Mouse (Mus musculus): ENCODE data around the gene Galc. TPM values are rescaled to one million over a fixed set of nuclear protein-coding genes. Genes with fewer than 3 reads are reported as not detected.
"Not testable (repeated sequence)": the region's sequence is repeated elsewhere in the genome, so short reads cannot be mapped to it uniquely, and the experiment has no call there.

Galc gene
- polyA plus RNA-seq, 1 experiment from 2014 or later: 3.4 TPM

DNA sequence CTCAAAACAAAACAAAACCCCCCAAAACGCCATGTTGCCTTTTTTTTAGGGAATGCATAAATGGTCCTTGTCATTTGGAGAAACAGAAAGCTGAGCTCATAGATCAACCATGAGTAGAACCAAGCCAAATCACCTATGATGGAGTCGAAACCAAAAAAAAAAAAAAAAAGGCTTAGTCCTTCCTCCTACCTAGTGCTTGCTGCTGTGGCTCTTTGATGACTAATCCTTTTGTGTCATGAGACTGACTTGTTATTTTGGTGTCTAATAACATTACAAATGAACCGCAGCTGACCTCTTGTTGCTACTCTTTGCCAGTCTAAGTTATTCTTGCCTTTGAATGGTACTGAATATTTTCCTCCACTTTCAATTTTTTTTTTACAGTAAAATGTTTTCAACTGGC lies 9.6 kb downstream of the Galc start:
- Histone ChIP-seq H3K9ac (no peak overlapping the region), H3K27ac (no peak overlapping the region), H3K4me2 (no peak overlapping the region), H3K4me3 (no peak overlapping the region), H3K4me1 (no peaks in the 10 kb centered on the region), H3K9me3 (replicated peaks) (no peaks in the 10 kb centered on the region), H3K36me3 (0 out of 2 replicates have a peak, but pooled peaks cover 4% of the 10 kb centered on the region), H3K27me3 (replicated peaks) (no peaks in the 10 kb centered on the region)
- WGBS (ENCODE audit: insufficient replicate concordance): 50% methylated on average over 3 of the region's 3 CpGs
- no peak for ATAC-seq

DNA sequence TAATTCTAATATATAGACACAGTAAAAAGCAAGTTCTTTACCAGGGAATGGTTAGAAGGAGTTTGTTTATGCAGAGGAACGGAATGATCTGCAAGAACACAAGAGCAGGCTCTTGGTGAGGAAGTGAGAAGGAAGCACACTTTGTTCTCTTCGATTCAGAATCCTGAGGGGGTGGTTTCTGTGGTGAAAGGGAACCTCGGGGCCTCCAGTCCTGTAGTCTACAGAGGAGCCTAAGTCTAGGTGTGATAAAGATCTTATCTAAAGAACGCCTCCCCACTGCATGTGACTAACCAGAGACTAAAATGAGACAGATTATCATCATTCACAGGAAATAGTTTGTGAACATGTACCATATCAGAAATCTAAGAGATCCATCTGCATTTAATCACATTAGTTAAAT lies 12.4 kb downstream of the Galc start:
- Histone ChIP-seq H3K27ac (no peak overlapping the region), H3K4me3 (no peak overlapping the region), H3K4me1 (no peaks in the 10 kb centered on the region), H3K9me3 (replicated peaks) (no peaks in the 10 kb centered on the region), H3K4me2 (no peak overlapping the region), H3K36me3 (0 out of 2 replicates have a peak, but pooled peaks cover 4% of the 10 kb centered on the region), H3K9ac (no peak overlapping the region), H3K27me3 (replicated peaks) (no peaks in the 10 kb centered on the region)
- no peak for ATAC-seq
- WGBS (ENCODE audit: insufficient replicate concordance): 17% methylated on average over 4 of the region's 4 CpGs

DNA sequence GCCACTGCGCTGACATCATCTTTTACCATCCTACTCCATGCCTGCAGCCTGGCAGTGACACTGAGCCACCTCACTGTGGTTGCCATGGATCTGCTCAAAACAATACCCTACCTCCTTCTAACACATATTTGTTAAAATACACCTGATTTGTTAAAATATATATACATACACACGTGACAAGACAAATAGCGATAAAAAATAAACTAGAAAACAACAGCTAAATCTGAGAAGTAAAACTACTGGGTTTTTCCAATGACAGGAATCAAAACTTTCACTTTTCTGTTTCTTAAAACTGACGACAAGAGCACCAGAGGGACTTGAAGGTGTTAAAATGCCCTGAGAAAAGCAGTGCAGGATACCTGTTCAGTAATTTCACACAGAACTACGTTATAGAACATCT lies 14.4 kb downstream of the Galc start:
- ATAC-seq: no peak
- H3K9me3 ChIP-seq (replicated peaks): no peaks in the 10 kb centered on the region
- no peaks in the 10 kb centered on the region for H3K36me3 ChIP-seq
- no peak overlapping the region for H3K4me2 ChIP-seq
- no peaks in the 10 kb centered on the region for H3K4me1 ChIP-seq
- no peaks in the 10 kb centered on the region for H3K27me3 ChIP-seq (replicated peaks)
- H3K9ac ChIP-seq: no peak overlapping the region
- H3K27ac ChIP-seq: no peak overlapping the region
- 79% methylated on average over 5 of the region's 5 CpGs for WGBS (ENCODE audit: insufficient replicate concordance)
- H3K4me3 ChIP-seq: no peak overlapping the region

DNA sequence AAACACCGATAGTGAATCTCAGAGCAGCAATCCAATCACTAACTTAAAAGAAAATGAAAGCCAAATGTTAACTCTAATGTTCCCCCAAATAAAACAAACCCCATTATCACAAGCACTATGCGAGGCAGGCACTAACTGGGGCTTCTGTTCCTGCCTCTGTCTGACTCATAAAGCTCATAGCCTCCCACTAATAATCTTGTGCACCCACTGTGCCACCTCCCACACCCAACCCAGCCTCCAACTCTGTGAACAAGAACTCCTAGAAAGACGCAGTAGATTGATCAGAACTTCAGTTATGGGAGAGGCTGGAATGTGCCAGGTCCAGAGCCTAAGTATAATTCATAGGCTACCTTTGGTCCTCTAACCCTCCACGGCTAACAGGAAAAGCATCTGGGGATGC lies 15.1 kb downstream of the Galc start:
- Histone ChIP-seq H3K4me1 (no peaks in the 10 kb centered on the region), H3K36me3 (no peaks in the 10 kb centered on the region), H3K27me3 (replicated peaks) (no peaks in the 10 kb centered on the region), H3K9me3 (replicated peaks) (no peaks in the 10 kb centered on the region), H3K4me3 (no peak overlapping the region), H3K9ac (no peak overlapping the region), H3K27ac (no peak overlapping the region), H3K4me2 (no peak overlapping the region)
- ATAC-seq: no peak
- WGBS (ENCODE audit: insufficient replicate concordance): 82% methylated on average over 4 of the region's 4 CpGs

DNA sequence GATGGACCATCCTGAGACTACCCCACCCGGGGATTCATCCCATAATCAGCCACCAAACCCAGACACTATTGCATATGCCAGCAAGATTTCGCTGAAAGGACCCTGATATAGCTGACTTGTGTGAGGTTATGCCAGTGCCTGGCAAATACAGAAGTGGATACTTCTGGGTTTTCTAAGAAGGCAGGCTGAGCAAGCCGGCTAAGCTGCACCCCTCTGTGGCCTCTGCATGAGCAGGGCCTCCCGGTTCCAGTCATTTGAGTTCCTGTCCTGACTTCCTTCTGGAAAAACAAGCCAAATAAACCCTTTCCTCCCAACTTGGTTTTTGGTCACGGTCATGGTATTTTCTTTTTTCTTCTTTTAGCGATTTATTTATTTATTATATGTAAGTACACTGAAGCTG lies 20.8 kb downstream of the Galc start:
- not testable (repeated sequence) for H3K4me1 ChIP-seq
- 57% methylated on average over 6 of the region's 6 CpGs for WGBS (ENCODE audit: insufficient replicate concordance)

DNA sequence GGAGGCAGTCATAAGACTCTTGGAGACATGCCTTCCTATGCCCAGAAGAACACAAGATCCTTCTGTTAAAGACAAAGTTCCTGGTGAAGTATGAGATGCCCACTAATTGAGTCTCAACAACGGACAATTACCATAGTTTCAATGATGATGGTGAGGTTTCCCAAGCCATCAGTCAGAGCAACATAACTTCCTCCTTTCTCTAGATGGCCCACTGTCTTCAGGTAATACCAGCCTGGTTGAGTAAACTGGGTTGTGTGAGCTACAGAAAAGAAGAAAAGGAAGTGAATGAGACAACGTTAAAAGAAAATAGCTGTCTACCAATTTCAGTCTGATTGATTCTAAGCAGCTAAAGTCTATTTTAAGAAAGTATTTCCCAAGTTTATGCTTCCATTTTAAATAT lies 32.2 kb downstream of the Galc start:
- no peaks in the 10 kb centered on the region for H3K27me3 ChIP-seq (replicated peaks)
- no peak overlapping the region for H3K4me2 ChIP-seq
- H3K9ac ChIP-seq: no peak overlapping the region
- H3K27ac ChIP-seq: no peak overlapping the region
- H3K4me1 ChIP-seq: no peaks in the 10 kb centered on the region
- ATAC-seq: no peak
- no peak overlapping the region for H3K4me3 ChIP-seq
- no peaks in the 10 kb centered on the region for H3K9me3 ChIP-seq (replicated peaks)
- peaks cover 6% of the 10 kb centered on the region for H3K36me3 ChIP-seq
- WGBS (ENCODE audit: insufficient replicate concordance): 41% methylated on average over 2 of the region's 2 CpGs

More for the DNA sequence above, 20.8 kb downstream of the Galc start:
- not testable (repeated sequence) for H3K9me3 ChIP-seq (replicated peaks); H3K9ac ChIP-seq; ATAC-seq; H3K27ac ChIP-seq; H3K4me2 ChIP-seq; H3K4me3 ChIP-seq; H3K27me3 ChIP-seq (replicated peaks); H3K36me3 ChIP-seq

DNA sequence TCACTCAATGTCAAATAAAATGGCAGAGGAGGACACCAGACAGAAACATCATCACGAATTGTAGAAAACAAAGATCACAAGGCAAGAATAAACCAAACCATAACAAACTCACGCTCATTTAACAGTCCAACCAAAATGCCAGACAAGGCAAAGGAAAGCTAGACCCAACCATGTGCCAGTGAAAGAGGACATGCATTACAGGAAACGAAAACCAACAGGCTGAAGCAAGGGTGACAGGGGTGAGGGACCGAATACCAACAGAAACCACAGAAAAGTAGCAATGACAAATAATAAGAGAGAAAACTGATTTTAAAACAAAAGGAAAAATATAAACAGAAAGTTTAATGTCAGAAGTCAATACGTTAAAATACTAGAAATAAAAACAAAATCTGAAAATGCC lies 36.0 kb downstream of the Galc start:
- Histone ChIP-seq H3K4me3 (no peak overlapping the region), H3K9ac (no peak overlapping the region), H3K36me3 (peaks cover 6% of the 10 kb centered on the region), H3K4me2 (no peak overlapping the region), H3K27me3 (replicated peaks) (no peaks in the 10 kb centered on the region), H3K27ac (no peak overlapping the region), H3K4me1 (no peaks in the 10 kb centered on the region), H3K9me3 (replicated peaks) (no peaks in the 10 kb centered on the region)
- WGBS (ENCODE audit: insufficient replicate concordance): 59% methylated on average over 5 of the region's 5 CpGs
- ATAC-seq: no peak

DNA sequence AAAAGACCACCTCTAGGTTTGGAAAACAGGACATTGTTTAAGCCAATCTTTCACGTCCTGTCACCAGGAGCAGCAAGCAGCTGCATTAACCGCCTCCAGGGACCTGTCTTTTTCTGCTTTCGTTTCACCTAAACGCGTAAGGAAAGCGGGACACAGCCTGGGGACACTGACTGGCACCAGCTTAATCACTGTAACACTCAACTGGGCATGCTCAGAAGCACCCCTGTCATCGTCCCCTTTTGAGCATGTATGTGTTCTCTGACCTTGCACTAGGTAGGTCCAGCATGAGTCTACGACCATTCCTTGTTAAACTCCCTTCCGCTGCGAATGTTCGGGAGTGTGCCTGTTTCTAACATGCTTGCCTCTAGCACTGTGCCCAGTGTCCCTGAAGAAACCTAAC lies 42.8 kb downstream of the Galc start:
- Histone ChIP-seq H3K4me1 (no peaks in the 10 kb centered on the region), H3K27ac (no peak overlapping the region), H3K9me3 (replicated peaks) (no peaks in the 10 kb centered on the region), H3K36me3 (no peaks in the 10 kb centered on the region; the same call in 1 of the 2 replicates), H3K4me2 (no peak overlapping the region), H3K27me3 (replicated peaks) (no peaks in the 10 kb centered on the region), H3K4me3 (no peak overlapping the region), H3K9ac (no peak overlapping the region)
- WGBS (ENCODE audit: insufficient replicate concordance): 71% methylated on average over 11 of the region's 11 CpGs
- ATAC-seq: no peak

DNA sequence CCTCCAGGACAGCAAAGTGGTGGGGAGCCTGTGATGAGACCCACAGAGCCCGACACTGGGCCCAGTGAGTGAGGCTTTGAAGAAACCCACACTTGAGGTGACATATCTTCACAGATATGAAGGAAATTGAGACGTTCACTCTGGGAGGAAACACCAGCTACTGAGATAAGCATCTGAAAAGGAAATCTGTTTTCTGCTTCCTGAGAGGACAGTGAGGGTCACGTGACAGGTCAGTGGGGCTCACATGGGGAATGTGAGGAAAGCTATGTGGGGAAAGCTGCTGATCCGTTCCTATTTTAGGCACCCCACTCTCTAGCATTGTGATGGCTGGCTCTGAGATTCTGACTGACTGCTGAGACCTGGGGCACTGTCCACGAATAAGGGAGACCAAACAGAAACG lies 43.7 kb downstream of the Galc start:
- Histone ChIP-seq H3K9me3 (replicated peaks) (no peaks in the 10 kb centered on the region), H3K4me2 (no peak overlapping the region), H3K4me3 (no peak overlapping the region), H3K4me1 (no peaks in the 10 kb centered on the region), H3K27ac (no peak overlapping the region), H3K9ac (no peak overlapping the region), H3K27me3 (replicated peaks) (no peaks in the 10 kb centered on the region), H3K36me3 (no peaks in the 10 kb centered on the region; the same call in 1 of the 2 replicates)
- WGBS (ENCODE audit: insufficient replicate concordance): 21% methylated on average over 6 of the region's 6 CpGs
- no peak for ATAC-seq

DNA sequence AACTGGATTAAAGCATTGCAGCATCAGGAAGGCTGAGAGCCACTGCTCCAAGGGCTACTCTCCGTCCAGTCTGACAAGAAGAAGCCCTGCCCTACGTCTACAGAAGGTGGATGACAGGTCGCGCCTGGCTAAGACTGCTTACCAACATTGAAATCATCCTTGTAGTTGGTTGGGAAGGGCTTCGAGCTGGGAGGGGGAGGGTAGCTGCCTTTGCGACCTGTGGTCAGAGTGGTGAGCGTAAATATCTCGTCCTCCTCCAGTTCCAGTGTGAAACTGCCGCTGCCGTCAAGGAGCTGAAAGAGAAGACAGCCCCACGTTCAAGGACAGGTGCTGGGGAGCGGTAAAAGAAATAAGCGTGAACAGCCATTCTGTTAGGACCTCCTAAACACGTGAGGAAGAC lies 45.1 kb downstream of the Galc start:
- no peak overlapping the region for H3K4me2 ChIP-seq
- no peaks in the 10 kb centered on the region for H3K9me3 ChIP-seq (replicated peaks)
- H3K27ac ChIP-seq: no peak overlapping the region
- no peaks in the 10 kb centered on the region; the same call in 1 of the 2 replicates for H3K36me3 ChIP-seq
- H3K27me3 ChIP-seq (replicated peaks): no peaks in the 10 kb centered on the region
- no peak overlapping the region for H3K4me3 ChIP-seq
- H3K9ac ChIP-seq: no peak overlapping the region
- no peaks in the 10 kb centered on the region for H3K4me1 ChIP-seq
- WGBS (ENCODE audit: insufficient replicate concordance): 45% methylated on average over 14 of the region's 14 CpGs
- no peak for ATAC-seq

DNA sequence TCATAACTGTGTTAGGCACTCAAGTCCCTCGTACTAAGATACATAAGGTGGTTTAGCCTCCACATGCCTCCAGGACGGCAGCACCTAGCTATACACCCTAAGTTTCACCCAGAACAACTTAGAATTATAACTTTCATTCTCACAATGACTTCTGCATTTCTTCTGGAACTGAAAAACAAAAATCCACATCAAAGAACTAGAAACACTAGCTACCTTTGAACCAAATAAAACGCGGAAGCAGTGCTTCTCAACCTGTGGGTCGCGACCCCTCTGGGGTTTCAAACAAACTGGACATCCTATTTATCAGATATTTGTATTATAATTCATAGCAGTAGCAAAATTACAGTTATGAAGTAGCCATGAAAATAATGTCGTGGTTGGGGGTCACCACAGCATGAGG lies 45.5 kb downstream of the Galc start:
- H3K4me3 ChIP-seq: no peak overlapping the region
- H3K4me1 ChIP-seq: no peaks in the 10 kb centered on the region
- ATAC-seq: no peak
- no peak overlapping the region for H3K4me2 ChIP-seq
- no peaks in the 10 kb centered on the region; the same call in 1 of the 2 replicates for H3K36me3 ChIP-seq
- H3K27me3 ChIP-seq (replicated peaks): no peaks in the 10 kb centered on the region
- H3K9ac ChIP-seq: no peak overlapping the region
- H3K9me3 ChIP-seq (replicated peaks): no peaks in the 10 kb centered on the region
- H3K27ac ChIP-seq: no peak overlapping the region
- WGBS (ENCODE audit: insufficient replicate concordance): 73% methylated on average over 7 of the region's 7 CpGs

DNA sequence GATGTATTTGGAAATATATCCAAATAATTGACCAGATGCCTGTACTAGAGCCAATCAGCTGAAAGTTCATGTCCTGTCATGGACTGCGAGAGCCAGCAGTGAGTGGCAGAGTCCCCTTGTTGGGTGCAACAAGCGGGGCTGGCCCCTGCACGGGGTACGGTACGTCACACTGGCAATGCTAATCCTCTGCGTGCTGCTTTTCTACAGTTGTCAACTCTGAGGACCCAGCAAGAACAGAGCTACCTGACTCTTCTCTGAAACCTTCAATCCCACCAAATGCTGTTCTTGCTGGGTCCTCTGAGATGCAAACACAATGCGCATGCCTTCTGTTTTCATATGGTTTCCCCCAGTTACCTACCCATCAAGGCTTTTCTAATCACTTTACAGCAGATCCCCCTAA lies 45.9 kb downstream of the Galc start:
- H3K4me3 ChIP-seq: no peak overlapping the region
- 81% methylated on average over 7 of the region's 7 CpGs for WGBS (ENCODE audit: insufficient replicate concordance)
- no peak overlapping the region for H3K4me2 ChIP-seq
- H3K9ac ChIP-seq: no peak overlapping the region
- H3K4me1 ChIP-seq: no peaks in the 10 kb centered on the region
- H3K27me3 ChIP-seq (replicated peaks): no peaks in the 10 kb centered on the region
- no peak for ATAC-seq
- H3K27ac ChIP-seq: no peak overlapping the region
- H3K9me3 ChIP-seq (replicated peaks): no peaks in the 10 kb centered on the region
- H3K36me3 ChIP-seq: no peaks in the 10 kb centered on the region; the same call in 1 of the 2 replicates

DNA sequence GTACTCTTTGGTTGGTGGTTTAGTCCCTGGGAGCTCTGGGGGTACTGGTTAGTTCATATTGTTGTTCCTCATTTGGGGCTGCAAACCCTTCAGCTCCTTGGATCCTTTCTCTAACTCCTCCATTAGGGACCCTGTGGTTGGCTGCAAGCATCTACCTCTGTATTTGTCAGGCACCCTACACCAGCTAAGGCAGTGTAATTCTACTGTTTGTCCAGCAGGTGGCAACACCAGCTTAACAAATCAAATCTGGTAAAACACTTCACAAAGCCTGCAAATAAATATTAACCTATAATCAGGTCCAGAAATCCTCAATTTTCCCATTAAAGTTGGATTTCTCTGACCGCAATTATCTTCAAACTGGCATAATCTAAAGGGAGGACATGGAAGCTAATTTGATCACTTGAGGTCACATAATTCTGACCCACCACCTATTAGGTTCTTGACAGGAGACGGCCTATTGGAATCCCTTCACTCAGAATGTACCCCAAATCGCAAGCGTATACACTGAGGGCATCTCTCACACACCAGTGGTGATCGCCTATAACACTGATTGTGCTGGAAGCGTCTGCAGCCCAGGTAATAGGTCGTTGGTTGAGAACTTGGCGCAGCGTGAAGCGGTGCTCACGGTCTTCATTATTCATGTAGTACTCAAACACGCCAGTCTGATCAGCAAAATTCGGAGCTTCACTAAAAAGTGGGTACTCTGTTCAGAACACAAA lies 46.6 kb downstream of the Galc start:
- no peak for ATAC-seq
- 79% methylated on average over 13 of the region's 13 CpGs for WGBS (ENCODE audit: insufficient replicate concordance)
- H3K4me2 ChIP-seq: no peak overlapping the region
- H3K27me3 ChIP-seq (replicated peaks): no peaks in the 10 kb centered on the region
- no peak overlapping the region for H3K27ac ChIP-seq
- no peak overlapping the region for H3K9ac ChIP-seq
- no peaks in the 10 kb centered on the region for H3K4me1 ChIP-seq
- no peaks in the 10 kb centered on the region; the same call in 1 of the 2 replicates for H3K36me3 ChIP-seq
- H3K9me3 ChIP-seq (replicated peaks): no peaks in the 10 kb centered on the region
- no peak overlapping the region for H3K4me3 ChIP-seq
